Mouse (Mus musculus) MEL-GATA-1-ER (cell line): ENCODE data around the gene Tmem33.

Experiments
- DNase-seq: peaks from one replicate; pipeline ENCODE4 v3.0.0-alpha.2; 2012; ENCODE audit warnings: low read depth; ENCODE audit errors: extremely low read depth

Gene Tmem33

DNA sequence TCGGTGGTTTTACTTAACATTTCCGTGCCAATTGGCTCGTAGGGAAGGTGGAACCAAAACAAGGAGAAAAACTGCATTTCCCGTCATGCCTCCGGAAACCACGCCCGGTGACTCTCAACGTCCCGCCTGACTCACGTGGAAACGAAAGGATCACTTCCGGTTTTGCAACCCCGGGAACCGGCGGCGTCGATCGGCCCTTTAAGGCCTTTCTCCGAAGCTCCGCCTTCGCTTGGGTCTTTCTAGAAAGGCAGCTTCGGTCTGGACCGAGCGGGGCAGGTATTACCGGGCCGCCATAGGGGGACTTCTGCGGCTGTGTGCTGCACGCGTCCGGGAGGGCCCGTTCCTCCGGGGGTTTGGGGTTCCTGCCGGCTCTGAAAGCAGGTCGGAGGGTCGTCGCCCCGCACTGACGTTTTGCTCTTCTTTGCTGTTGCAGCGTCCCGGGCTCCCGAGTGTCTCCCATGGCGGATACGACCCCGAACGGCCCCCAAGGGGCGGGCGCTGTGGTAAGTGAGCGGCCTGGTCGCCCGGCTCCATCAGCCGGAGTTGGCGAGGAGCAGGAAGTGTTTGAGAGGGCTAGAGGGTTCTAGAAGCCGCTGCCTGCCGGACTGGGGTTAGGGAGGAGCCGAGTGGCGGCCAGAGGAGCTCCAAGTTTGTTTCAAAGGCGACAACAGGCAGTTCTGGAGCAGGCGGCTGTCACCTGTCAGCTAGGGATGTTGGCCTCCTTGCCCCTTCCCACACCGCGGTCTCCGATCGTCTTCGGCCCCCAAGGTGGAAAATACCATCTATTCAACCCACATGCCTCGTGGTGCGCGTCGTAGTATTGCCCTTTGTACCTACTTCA lies at the start of gene Tmem33:
Tmem33 (plus strand) TSS at position 35 of the 841 bp plus-strand sequence.
- peak; percentile 93 for DNase-seq

DNA sequence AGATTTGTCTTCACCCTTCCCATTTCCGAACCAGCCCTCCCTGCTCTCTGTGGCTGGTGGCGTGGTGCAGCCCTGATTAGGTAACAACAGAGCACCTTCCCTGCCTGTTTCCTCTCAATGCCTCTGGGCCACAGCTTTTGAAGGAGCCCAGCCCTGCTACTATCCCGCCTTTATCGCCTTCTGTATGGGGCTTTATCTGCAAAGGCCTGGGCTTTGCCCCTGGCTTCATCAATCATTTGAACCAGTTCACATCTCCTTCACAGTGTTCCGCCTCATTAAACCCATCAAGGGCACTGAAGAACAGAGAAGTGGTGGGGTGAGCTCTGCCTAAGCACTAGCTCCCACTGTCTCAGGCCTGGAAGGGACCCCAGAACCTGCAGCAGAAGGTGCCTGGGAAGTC lies 47.2 kb upstream of the Tmem33 start:
- DNase-seq: no peak

DNA sequence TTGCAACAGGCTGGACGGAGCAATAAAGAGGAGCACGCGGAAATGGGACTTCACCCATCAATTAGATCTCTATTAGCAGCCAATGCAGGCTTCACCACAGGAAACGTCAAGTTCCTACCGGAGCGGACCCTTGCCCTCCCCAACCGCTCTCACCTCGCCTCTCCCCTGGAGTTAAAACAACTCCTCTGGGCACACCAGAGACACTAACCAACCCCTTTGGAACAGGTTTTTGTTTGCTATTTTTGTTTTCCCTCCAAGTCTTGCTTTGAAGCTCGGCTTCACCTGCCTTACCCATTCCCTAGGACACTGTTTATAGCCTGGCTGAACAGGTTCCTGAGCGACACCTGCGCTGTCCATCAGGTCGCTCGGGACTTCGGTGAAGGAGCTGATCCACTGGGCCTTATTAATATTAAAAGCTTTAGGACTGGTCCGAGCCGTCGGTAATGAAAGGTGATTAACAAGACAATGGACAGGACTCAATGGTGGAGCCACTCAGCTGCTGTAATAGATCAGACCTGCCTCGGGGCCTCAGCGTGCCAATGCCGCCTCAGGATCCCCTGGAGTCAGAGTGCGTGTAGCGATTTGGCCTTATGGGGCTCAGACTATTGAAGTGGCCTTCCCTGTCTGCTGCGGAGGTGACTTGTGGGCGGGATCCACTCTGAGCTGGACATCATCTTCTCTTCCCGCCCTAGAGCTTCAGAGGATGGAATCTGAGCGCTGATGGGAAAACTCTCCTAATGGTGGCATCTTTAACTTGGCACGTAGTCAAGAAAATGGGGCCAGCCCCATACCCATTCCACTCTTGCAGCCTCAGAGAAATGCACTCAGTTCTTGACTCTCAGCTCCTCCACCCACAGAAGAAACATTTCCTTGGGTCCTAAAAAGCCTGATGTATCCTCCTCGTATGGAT lies 45.0 kb upstream of the Tmem33 start:
- DNase-seq: no peak

DNA sequence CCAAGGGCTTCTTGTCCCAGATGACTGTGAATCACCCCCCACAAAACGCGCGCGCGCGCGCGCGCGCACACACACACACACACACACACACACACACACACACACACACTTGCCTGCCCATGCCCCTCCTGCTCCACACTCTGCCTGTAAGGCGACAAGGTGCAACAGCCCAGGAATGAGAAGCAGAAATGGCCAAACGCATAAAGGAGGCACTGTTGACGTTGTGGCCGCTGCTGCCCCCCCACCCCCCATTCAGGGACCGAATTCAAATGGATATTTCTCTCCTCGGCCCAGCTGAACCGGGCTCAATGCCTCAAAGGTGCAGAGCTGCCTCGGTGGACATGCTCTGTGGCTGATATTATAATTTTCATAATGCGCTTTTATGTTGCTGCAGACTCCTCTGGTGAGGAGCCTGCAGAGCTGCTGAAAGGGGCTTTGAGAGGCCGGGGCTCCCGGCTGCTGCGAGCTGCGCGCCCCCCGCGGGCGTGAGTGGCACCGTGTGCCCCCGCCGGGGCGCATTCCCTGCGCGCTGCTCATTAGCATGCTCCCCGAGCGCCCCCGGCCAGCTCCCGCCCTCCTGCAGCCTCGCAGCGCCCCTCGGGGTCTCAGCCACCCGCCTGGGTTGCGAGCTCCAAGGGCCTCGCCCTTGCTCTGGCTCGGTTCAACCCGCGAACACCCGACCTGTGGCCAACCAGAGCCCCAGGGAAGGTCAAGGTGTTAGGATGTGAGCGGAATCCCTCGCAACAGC lies 44.2 kb upstream of the Tmem33 start:
- DNase-seq: no peak

- no peak for DNase-seq
Observed at GRCm38 (mm10) chr5:67216779-67217095, 43.6 kb upstream of the Tmem33 start.

- no peak for DNase-seq
Observed at GRCm38 (mm10) chr5:67221901-67222300, 38.5 kb upstream of the Tmem33 start.

DNA sequence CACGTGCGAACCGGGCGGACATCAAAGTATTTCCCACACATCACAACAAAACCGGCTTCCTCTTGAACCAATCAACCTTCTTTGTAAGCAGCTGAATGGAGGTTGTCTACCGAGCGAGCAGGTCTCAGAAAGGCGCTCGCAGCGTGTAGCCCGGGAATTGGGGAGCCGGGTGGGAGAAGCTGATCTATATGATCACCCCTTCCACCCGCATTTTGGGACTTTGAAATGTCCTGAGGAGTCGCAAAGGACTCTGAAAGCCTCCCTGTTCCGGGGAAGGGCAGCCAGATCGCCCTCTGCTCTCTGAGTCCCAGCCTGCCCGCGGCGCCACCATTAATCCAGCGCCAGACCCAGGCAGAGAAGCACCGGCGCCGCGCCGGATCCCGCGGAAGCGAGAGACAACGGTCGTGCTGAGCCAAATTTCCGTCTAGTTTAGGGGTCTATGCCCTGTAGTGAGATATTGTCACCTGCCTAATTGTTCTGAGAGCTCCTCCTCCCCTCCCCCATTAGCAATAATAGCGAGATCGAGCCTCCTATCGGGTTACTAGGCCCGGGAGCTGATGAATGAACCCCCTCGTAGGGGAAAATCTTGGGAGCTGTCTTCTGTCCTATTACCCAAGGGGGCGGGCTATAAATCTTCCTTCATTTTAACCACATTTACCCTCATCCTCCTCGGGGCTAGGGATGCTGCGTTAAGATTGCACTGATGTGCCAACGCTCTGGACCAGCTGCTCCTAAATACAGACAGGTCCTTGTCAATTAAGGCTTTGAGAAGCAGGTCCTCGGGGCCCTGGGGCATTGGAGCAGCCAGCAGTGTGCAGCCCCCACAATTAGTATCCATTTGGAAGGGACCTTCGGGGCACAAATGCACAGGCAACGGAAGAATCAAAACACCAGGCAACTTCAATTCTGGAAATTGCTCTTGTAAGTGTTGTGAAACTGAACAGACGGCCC lies 37.6 kb upstream of the Tmem33 start:
- DNase-seq: no peak

- DNase-seq: no peak
Observed at GRCm38 (mm10) chr5:67223391-67224121, 36.8 kb upstream of the Tmem33 start.

- no peak for DNase-seq
Observed at GRCm38 (mm10) chr5:67224122-67224502, 36.3 kb upstream of the Tmem33 start.

DNA sequence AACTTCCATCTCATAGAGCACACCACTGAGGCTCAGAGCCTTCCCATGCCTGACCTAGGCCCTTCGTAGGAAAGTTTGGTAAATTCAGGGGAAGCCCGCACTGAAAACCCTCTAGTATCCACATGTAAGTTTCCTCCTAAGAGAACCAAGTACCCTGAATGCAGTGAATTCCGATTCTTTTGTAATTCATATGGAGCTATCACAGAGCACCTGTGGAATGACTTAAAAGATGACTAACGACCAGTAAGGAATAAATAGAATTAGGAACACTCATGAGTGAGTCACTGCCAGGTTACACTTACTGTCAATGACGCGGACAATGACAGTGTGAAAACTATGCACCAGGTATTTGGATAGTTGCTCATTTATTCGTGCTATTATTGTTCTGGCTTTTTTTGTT lies 34.6 kb upstream of the Tmem33 start:
- no peak for DNase-seq

- DNase-seq: no peak
Observed at GRCm38 (mm10) chr5:67227261-67227660, 33.1 kb upstream of the Tmem33 start.

DNA sequence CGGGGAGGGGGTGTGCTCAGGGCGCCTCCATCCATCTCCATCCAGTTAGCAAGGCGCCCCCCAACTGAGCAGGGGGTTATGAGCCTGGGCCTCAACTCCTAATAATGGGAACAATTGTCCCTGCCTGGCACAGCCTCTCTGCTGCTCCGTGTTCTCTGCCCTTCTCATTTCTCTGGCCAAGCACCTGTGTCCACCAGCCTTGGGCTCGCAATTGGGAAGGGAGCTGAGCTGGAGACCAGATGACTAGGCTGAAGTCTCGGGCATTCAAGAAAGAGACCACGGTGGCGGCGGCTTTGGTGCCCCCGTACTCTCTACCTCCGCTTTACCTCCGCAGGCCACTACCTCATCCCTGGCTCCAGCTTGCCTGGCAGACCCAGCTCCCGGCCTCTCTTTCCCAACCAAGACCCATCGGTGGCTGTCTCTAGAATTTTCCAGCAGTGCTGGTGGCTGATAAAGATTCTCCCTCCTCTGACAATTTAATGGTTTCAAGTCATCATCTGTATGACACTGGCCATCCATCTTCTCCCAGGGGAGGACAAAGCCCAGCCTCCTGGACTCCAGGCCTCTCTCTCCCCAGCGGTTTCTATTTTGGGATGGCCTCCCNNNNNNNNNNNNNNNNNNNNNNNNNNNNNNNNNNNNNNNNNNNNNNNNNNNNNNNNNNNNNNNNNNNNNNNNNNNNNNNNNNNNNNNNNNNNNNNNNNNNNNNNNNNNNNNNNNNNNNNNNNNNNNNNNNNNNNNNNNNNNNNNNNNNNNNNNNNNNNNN lies 32.5 kb upstream of the Tmem33 start:
- DNase-seq: no peak

DNA sequence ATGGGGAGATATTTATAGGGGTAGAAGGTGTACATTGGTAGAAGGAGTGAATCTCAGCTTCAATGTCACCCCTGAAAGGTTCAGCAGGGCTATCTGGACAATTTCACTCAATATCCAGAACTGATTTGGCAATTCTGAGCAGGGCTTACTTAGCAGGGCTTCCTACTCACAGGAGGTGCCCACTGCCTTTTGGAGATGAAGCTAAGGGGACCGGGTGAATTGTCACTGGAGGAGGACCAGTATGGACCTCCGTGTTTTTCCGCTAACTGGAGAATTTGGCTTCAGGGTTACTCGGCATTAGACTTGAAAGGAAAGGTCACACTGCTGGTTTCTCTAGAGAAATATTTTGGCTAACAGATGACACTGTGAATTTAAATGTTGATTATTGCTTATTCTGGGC lies 25.7 kb upstream of the Tmem33 start:
- DNase-seq: no peak

DNA sequence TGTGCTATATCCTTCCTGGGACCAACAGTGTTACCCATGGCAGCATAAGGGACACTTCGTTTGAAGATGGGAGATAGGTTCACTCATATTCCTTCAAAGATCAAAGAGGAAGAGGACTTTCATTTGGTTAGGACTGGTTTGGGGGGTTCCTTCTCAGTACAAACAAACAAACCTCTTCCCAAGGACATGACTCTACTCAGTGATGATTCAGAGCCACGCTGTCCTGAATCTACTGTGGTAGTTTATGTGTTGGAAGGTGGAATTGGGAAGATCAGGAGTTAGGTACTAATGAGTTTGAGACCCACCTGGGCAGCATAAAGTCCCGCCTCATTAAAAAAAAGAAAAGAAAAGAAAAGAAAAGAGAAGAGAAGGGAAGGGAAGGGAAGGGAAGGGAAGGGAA lies 24.9 kb upstream of the Tmem33 start:
- no peak for DNase-seq

DNA sequence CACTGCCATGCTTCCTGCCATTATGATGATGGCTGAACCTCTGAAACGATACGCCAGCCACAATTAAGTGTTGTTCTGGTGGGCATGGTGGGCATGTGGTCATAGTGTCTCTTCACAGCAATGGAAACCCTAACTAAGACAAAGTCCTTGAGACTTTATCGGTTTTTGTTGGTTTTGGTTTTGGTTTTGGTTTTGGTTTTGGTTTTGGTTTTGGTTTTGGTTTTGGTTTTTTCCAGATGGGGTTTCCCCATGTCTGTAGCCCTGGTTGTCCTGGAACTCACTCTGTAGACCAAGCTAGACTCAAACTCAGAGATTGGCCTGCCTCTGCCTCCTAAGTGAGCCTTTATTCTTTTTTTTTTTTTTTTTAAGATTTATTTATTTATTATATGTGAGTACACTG lies 23.8 kb upstream of the Tmem33 start:
- no peak for DNase-seq

DNA sequence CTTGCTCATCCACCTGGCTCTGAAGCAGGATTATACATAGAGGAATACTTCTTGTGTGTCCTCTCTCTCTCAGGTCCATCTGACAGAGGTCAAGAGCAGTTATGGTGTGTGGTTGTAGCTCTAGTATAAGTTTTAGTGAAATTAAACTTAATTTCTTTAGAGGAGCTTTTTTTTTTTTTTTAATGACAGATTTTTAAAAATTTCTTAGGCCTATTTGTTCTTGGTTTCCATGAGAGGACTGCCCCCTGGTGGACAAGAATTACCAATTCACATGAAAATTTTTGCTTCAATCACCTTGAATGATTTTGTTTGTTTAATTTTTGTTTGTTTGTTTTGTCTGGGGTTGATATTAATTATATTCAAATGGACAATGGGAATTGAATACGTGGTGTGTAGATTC lies 22.1 kb upstream of the Tmem33 start:
- no peak for DNase-seq

GRCm38 (mm10) chr5:67241713-67242112 lies 18.7 kb upstream of the Tmem33 start:
- DNase-seq: no peak

DNA sequence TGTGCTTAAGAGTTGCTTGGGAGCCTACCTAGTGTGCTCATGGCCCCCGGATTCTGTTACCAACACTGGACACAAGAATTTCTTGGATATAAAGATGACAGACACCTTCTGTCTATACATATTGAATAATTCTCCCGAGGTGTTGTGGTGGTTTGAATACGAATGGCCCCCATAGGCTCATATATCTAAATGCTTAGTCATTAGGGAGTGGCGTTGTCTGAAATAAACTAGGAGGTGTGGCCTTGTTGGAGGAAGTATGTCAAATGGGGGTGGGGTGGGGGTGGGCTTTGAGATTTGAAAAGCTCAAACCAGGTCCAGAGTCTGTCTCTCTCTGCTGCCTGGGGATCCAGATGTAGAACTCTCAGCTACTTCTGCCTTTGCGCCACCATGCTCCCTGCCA lies 17.1 kb upstream of the Tmem33 start:
- DNase-seq: no peak

DNA sequence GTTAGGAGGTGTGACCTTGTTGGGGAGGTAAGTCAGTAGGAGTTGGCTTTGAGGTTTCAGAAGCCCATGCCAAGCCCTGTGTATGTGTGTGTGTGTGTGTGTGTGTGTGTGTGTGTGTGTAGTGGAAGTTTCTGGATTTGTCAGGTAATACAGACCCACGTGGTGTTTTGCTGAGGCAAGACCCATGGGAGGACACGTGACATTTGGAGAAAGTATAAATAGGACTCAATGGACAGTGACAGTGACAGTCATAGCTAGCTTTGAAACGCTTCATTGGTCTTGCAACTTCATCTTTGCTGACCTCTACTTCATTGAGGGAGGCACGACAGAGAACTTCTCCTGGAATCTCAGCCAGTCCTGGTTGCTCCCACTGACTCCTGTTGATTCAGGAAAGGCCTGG lies 8.1 kb upstream of the Tmem33 start:
- DNase-seq: no peak
